23 mouse cellular contexts compared by ENCODE assay signal in the genomic region with DNA sequence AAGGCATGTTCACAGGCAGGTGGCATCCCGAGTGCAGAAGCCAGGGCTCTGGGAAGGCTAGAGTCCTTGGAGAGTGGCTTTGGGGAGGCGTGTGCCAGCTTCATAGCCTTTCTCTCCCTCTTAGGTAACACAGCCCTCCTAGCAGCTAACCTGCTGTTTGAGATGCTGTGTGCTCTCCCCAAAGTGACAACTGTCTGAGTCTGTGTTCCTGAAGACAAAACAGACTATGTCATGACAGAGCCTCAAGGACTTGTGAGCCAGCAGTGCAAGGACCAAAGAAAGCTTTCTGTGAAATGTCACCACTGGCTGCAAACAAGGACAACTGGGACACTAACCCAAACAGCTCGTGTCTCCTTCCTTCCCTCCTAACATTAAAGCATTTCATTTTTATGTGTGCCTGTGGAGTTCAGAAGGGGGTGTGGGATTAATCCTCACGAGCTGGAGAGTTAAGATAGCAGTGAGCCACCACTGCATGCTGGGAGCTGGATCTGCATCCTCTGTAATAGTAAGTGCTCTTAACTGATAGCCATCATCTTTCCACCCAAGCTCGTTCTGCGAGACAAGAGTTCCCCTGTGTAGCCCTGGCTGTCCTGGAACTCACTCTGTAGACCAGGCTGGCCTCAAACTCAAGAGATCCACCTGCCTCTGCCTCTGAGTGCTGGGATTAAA. TPM values are rescaled to one million over a fixed set of nuclear protein-coding genes. Genes with fewer than 3 reads are reported as not detected.
DNase-seq lines count a peak whose midpoint lies in the region; ATAC-seq lines count a peak whose summit lies in the region.
"Had no signal": no experiment of that assay in that cellular context is flagged by ENCODE, and none has a peak within 500 bp of the region (broad histone marks: within the 10 kb centered on the region; RNA-seq: fewer than 3 reads in every experiment).

No protein-coding gene starts in this region.

- ATAC-seq in heart, embryonic 11.5 days (replicated peaks; ENCODE audit: insufficient number of reproducible peaks, low FRiP score, low TSS enrichment), result no peak
- peak; percentile 90 for ATAC-seq in liver, embryonic 13.5 days (ENCODE audit: low read depth)
- ATAC-seq: forebrain, embryonic 14.5 days had no signal

- H3K36me3 ChIP-seq in heart, embryonic 11.5 days (ENCODE audit: control insufficient read depth, insufficient read depth, low read length), result peaks cover 11% of the 10 kb centered on the region
- peaks cover 43% of the 10 kb centered on the region for H3K36me3 ChIP-seq in liver, embryonic 13.5 days

- no peaks in the 10 kb centered on the region for H3K9me3 ChIP-seq in heart, embryonic 11.5 days (replicated peaks; ENCODE audit: control insufficient read depth, low read length)
- H3K9me3 ChIP-seq in liver, embryonic 13.5 days (replicated peaks), result no peaks in the 10 kb centered on the region
- H3K9me3 ChIP-seq: embryonic facial prominence, embryonic 15.5 days; hindbrain, embryonic 10.5 days; limb, embryonic 15.5 days; midbrain, embryonic 12.5 days had no signal

- WGBS in heart, embryonic 11.5 days (ENCODE audit: insufficient replicate concordance), result 46% methylated on average over 6 of the region's 6 CpGs
- WGBS in liver, embryonic 13.5 days (ENCODE audit: insufficient replicate concordance), result 36% methylated on average over 6 of the region's 6 CpGs

- H3K9ac ChIP-seq in heart, embryonic 11.5 days (ENCODE audit: low read depth, low read length), result peak overlapping the region; percentile 28; the same call in 1 of the 2 replicates
- peak overlapping the region; percentile 36 for H3K9ac ChIP-seq in liver, embryonic 13.5 days
- H3K9ac ChIP-seq: embryonic facial prominence, embryonic 15.5 days; heart, embryonic 13.5 days; limb, embryonic 15.5 days; midbrain, embryonic 12.5 days had no signal

- no peak overlapping the region for H3K27ac ChIP-seq in heart, embryonic 11.5 days (ENCODE audit: low read depth, low read length)
- peak overlapping the region; percentile 92 for H3K27ac ChIP-seq in liver, embryonic 13.5 days
- H3K27ac ChIP-seq: embryonic facial prominence, embryonic 15.5 days; heart, embryonic 13.5 days; limb, embryonic 15.5 days; midbrain, embryonic 12.5 days had no signal

- intact Hi-C loops in heart, postnatal 10 days (cut with DNase I), result no loop called here

- H3K4me1 ChIP-seq in heart, embryonic 11.5 days (ENCODE audit: control insufficient read depth, insufficient read depth, low read length), result no peaks in the 10 kb centered on the region
- H3K4me1 ChIP-seq in liver, embryonic 13.5 days (replicated peaks), result peaks cover 68% of the 10 kb centered on the region
- H3K4me1 ChIP-seq: embryonic facial prominence, embryonic 15.5 days; hindbrain, embryonic 10.5 days; limb, embryonic 15.5 days; midbrain, embryonic 12.5 days had no signal

- DNase-seq in heart, postnatal 10 days, result no peak
- DNase-seq in spleen, adult 12 weeks (ENCODE audit: low spot score), result peak; percentile 18
- DNase-seq in spleen, postnatal 10 days (ENCODE audit: low spot score in 2 of 2), result no peak
- DNase-seq in liver, embryonic 13.5 days, result peak; percentile 61
- no peak for DNase-seq in lung, postnatal 25 days (ENCODE audit: low spot score)
- DNase-seq in retina, postnatal 1 day, result no peak
- DNase-seq: adrenal gland, postnatal 14 days; cerebellum, adult 9-11 months; kidney, adult 8-10 months; kidney, postnatal 4 days; lung, postnatal 14 days; right cerebral cortex, postnatal 14 days; thymus, postnatal 36 days had no signal

- no peaks in the 10 kb centered on the region for H3K27me3 ChIP-seq in heart, embryonic 11.5 days (ENCODE audit: control insufficient read depth, insufficient read depth, low read length)
- no peaks in the 10 kb centered on the region for H3K27me3 ChIP-seq in liver, embryonic 13.5 days
- H3K27me3 ChIP-seq: CH12.LX; embryonic facial prominence, embryonic 15.5 days; heart, embryonic 13.5 days; limb, embryonic 15.5 days; midbrain, embryonic 12.5 days had no signal

- H3K4me2 ChIP-seq in heart, embryonic 11.5 days, result no peak overlapping the region
- H3K4me2 ChIP-seq in liver, embryonic 13.5 days, result peak overlapping the region; percentile 43
- H3K4me2 ChIP-seq: embryonic facial prominence, embryonic 15.5 days; heart, embryonic 13.5 days; limb, embryonic 15.5 days; midbrain, embryonic 12.5 days had no signal

- H3K4me3 ChIP-seq in heart, embryonic 11.5 days (ENCODE audit: low read depth, low read length), result no peak overlapping the region
- no peak overlapping the region for H3K4me3 ChIP-seq in liver, embryonic 13.5 days (replicated peaks)
- H3K4me3 ChIP-seq: embryonic facial prominence, embryonic 15.5 days; heart, embryonic 13.5 days; hindbrain, embryonic 10.5 days; limb, embryonic 15.5 days; midbrain, embryonic 12.5 days; myocyte had no signal

RNA-seq across cellular contexts. Expression of a gene that starts 12.5 kb away (rescaled TPM):
- 0.80 and 1.0 TPM in 2 replicates for polyA plus RNA-seq in heart, embryonic 11.5 days (2014; fragmentation: Nextera tagmentation; extraction: Ambion mirVana)
- under 1 TPM; 0.48 to 0.79 TPM for total RNA-seq in heart, postnatal 10 days (2021)
- 18.4 and 18.5 TPM in 2 replicates for polyA plus RNA-seq in liver, embryonic 13.5 days (2015; fragmentation: Nextera tagmentation; extraction: Ambion mirVana)
- total RNA-seq: CH12.LX; layer of hippocampus, postnatal 14 days had no signal
- polyA plus RNA-seq: forebrain, embryonic 14.5 days; hindbrain, embryonic 10.5 days; limb, embryonic 15.5 days; midbrain, embryonic 12.5 days had no signal

RNA-seq across cellular contexts. Expression of a gene that starts 31.7 kb away (rescaled TPM):
- 3.2 and 4.3 TPM in 2 replicates for polyA plus RNA-seq in heart, embryonic 11.5 days (2014; fragmentation: Nextera tagmentation; extraction: Ambion mirVana)
- total RNA-seq in heart, postnatal 10 days (2021), result 10 to 100 TPM; 17.6 to 18.0 TPM
- 2.1 and 2.2 TPM in 2 replicates for polyA plus RNA-seq in liver, embryonic 13.5 days (2015; fragmentation: Nextera tagmentation; extraction: Ambion mirVana)

RNA-seq across cellular contexts. Expression of a gene that starts 34.4 kb away (rescaled TPM):
- 15.4 and 17.5 TPM in 2 replicates for polyA plus RNA-seq in heart, embryonic 11.5 days (2014; fragmentation: Nextera tagmentation; extraction: Ambion mirVana)
- 10 to 100 TPM; 10.5 to 12.4 TPM for total RNA-seq in heart, postnatal 10 days (2021)
- polyA plus RNA-seq in liver, embryonic 13.5 days (2015; fragmentation: Nextera tagmentation; extraction: Ambion mirVana), result 9.1 and 11.0 TPM in 2 replicates

RNA-seq across cellular contexts. Expression of a gene that starts 35.8 kb away (rescaled TPM):
- polyA plus RNA-seq in heart, embryonic 11.5 days (2014; fragmentation: Nextera tagmentation; extraction: Ambion mirVana), result 13.5 and 13.7 TPM in 2 replicates
- total RNA-seq in heart, postnatal 10 days (2021), result 10 to 100 TPM; 38.5 to 41.1 TPM
- 15.0 and 19.1 TPM in 2 replicates for polyA plus RNA-seq in liver, embryonic 13.5 days (2015; fragmentation: Nextera tagmentation; extraction: Ambion mirVana)

Comparison
In these comparisons a context has a peak if more than half of its experiments do, and no peak if none do; other contexts are left out.
1. DNase-seq: peak in spleen, adult 12 weeks (single experiment) and liver, embryonic 13.5 days (single experiment); none in heart, postnatal 10 days (0 of 2), spleen, postnatal 10 days (0 of 2), lung, postnatal 25 days (single experiment) and retina, postnatal 1 day (single experiment).